Mouse (Mus musculus) thymus, adult 2 months (tissue): ENCODE measurements at regions not wholly inside any gene's neighbourhood (a gene's known extent, or its start where the extent isn't known, plus 50 kb on each side); places are given as distances from the start of the nearest gene placed in this dataset.

Source experiments
- CTCF ChIP-seq: fragments of 200-500 bp; IDR thresholded peaks from 2 replicates; pipeline ENCODE4 v1.5.1; 2012; ENCODE audit warnings: mild to moderate bottlenecking, control low read depth, low read length, moderate library complexity, borderline replicate concordance; ENCODE audit not compliant: control insufficient read depth, poor library complexity, insufficient read depth; ENCODE audit errors: extremely low read depth
- POLR2A ChIP-seq: fragments of 200-500 bp; IDR thresholded peaks from 2 replicates; pipeline ENCODE4 v1.6.1; 2012; ENCODE audit warnings: mild to moderate bottlenecking, low read length, control low read depth, moderate library complexity; ENCODE audit not compliant: control insufficient read depth, poor library complexity, insufficient read depth; ENCODE audit errors: extremely low read depth

GRCm38 (mm10) chr5:132667316-132667715, 124.2 kb upstream of the Auts2 start:
- TF ChIP-seq POLR2A (no peak), CTCF (no peak)
